In genomic region chr2:67576634-67577033, GRCm38 (mm10) we compare ENCODE assay signal across 24 mouse cellular contexts. TPM values are rescaled to one million over a fixed set of nuclear protein-coding genes. Genes with fewer than 3 reads are reported as not detected.
A peak's percentile ranks its signal among the peaks of the same experiment; 100 is the strongest.
DNase-seq lines count a peak whose midpoint lies in the region; ATAC-seq lines count a peak whose summit lies in the region.
"Had no signal": no experiment of that assay in that cellular context is flagged by ENCODE, and none has a peak within 500 bp of the region (broad histone marks: within the 10 kb centered on the region; RNA-seq: fewer than 3 reads in every experiment).

No protein-coding gene starts in this region.

- no peak overlapping the region for H3K4me2 ChIP-seq in hindbrain, embryonic 14.5 days (replicated peaks)
- no peak overlapping the region for H3K4me2 ChIP-seq in midbrain, embryonic 14.5 days (ENCODE audit: low read length)
- H3K4me2 ChIP-seq: heart, embryonic 13.5 days; limb, embryonic 13.5 days had no signal

- ATAC-seq in hindbrain, embryonic 14.5 days (ENCODE audit: low FRiP score), result peak; percentile 37; the same call in 1 of the 2 replicates
- ATAC-seq in midbrain, embryonic 14.5 days (ENCODE audit: low FRiP score, low TSS enrichment), result no peak
- no peak for ATAC-seq in erythroblast, adult 5-6 weeks (replicated peaks; ENCODE audit: low FRiP score, poor library complexity, severe bottlenecking)
- ATAC-seq: CD4-positive, CD25-positive, alpha-beta regulatory T cell, adult 4 months; inflammation-experienced regulatory T-cells, adult 6 months had no signal

- no peaks in the 10 kb centered on the region for H3K9me3 ChIP-seq in hindbrain, embryonic 14.5 days (ENCODE audit: control insufficient read depth, low read length)
- no peaks in the 10 kb centered on the region for H3K9me3 ChIP-seq in hindbrain, embryonic 10.5 days
- no peaks in the 10 kb centered on the region for H3K9me3 ChIP-seq in midbrain, embryonic 14.5 days (ENCODE audit: control insufficient read depth, low read length)
- H3K9me3 ChIP-seq in midbrain, embryonic 10.5 days (replicated peaks), result no peaks in the 10 kb centered on the region
- H3K9me3 ChIP-seq: heart, embryonic 13.5 days; limb, embryonic 13.5 days had no signal

- 0 out of 2 replicates have a peak, but pooled peaks cover 4% of the 10 kb centered on the region for H3K4me1 ChIP-seq in hindbrain, embryonic 14.5 days (replicated peaks; ENCODE audit: control insufficient read depth, insufficient read depth, low read length)
- H3K4me1 ChIP-seq in hindbrain, embryonic 10.5 days (replicated peaks), result no peaks in the 10 kb centered on the region; the same call in 1 of the 2 replicates
- H3K4me1 ChIP-seq in midbrain, embryonic 14.5 days (ENCODE audit: control insufficient read depth, insufficient read depth, low read length), result no peaks in the 10 kb centered on the region
- H3K4me1 ChIP-seq in midbrain, embryonic 10.5 days, result peaks cover 7% of the 10 kb centered on the region; the same call in 1 of the 2 replicates
- H3K4me1 ChIP-seq: heart, embryonic 13.5 days; limb, embryonic 13.5 days had no signal

- H3K4me3 ChIP-seq in hindbrain, embryonic 14.5 days (replicated peaks; ENCODE audit: low read length), result no peak overlapping the region
- no peak overlapping the region for H3K4me3 ChIP-seq in hindbrain, embryonic 10.5 days
- H3K4me3 ChIP-seq in midbrain, embryonic 14.5 days (replicated peaks; ENCODE audit: low read depth, low read length), result no peak overlapping the region
- H3K4me3 ChIP-seq in midbrain, embryonic 10.5 days, result no peak overlapping the region
- H3K4me3 ChIP-seq: heart, embryonic 13.5 days; limb, embryonic 13.5 days; myocyte had no signal

- DNase-seq in hindbrain, embryonic 14.5 days (ENCODE audit: low spot score), result no peak
- no peak for DNase-seq in hindbrain, embryonic 10.5 days (ENCODE audit: low spot score)
- peak; percentile 29 for DNase-seq in midbrain, embryonic 14.5 days
- DNase-seq in midbrain, embryonic 10.5 days (ENCODE audit: low spot score), result no peak
- DNase-seq in ES-CJ7 (ENCODE audit: low read depth, low spot score), result peak; percentile 21
- peak; percentile 27 for DNase-seq in Muller cell, postnatal 12 days (ENCODE audit: inconsistent ontology term)
- DNase-seq: adrenal gland, postnatal 14 days; cerebellum, adult 18-20 months; heart, adult 11 months; heart, postnatal 36 days; kidney, adult 9 months; kidney, postnatal 36 days; lung, postnatal 10 days; right cerebral cortex, adult 18-20 months; thymus, postnatal 14 days had no signal

- no peaks in the 10 kb centered on the region for H3K27me3 ChIP-seq in hindbrain, embryonic 14.5 days (ENCODE audit: control insufficient read depth, insufficient read depth, low read length)
- H3K27me3 ChIP-seq in hindbrain, embryonic 10.5 days (ENCODE audit: insufficient read depth, poor library complexity, severe bottlenecking), result no peaks in the 10 kb centered on the region
- no peaks in the 10 kb centered on the region for H3K27me3 ChIP-seq in midbrain, embryonic 14.5 days (ENCODE audit: control insufficient read depth, insufficient read depth, low read length)
- no peaks in the 10 kb centered on the region for H3K27me3 ChIP-seq in midbrain, embryonic 10.5 days (ENCODE audit: low read depth, poor library complexity, severe bottlenecking)
- H3K27me3 ChIP-seq: heart, embryonic 13.5 days; limb, embryonic 13.5 days had no signal

- H3K27ac ChIP-seq in hindbrain, embryonic 14.5 days, result no peak overlapping the region
- no peak overlapping the region for H3K27ac ChIP-seq in hindbrain, embryonic 10.5 days
- H3K27ac ChIP-seq in midbrain, embryonic 14.5 days (replicated peaks; ENCODE audit: low read depth, low read length), result no peak overlapping the region
- H3K27ac ChIP-seq in midbrain, embryonic 10.5 days (replicated peaks), result no peak overlapping the region
- H3K27ac ChIP-seq: heart, embryonic 13.5 days; limb, embryonic 13.5 days; liver, embryonic 14.5 days had no signal

- H3K9ac ChIP-seq in hindbrain, embryonic 14.5 days, result no peak overlapping the region
- H3K9ac ChIP-seq in midbrain, embryonic 14.5 days (replicated peaks; ENCODE audit: low read length), result no peak overlapping the region
- H3K9ac ChIP-seq: heart, embryonic 13.5 days; limb, embryonic 13.5 days; liver, embryonic 14.5 days had no signal

- H3K36me3 ChIP-seq in hindbrain, embryonic 14.5 days (replicated peaks; ENCODE audit: control insufficient read depth, insufficient read depth), result no peaks in the 10 kb centered on the region
- H3K36me3 ChIP-seq in hindbrain, embryonic 10.5 days, result no peaks in the 10 kb centered on the region
- H3K36me3 ChIP-seq in midbrain, embryonic 14.5 days (ENCODE audit: control insufficient read depth, insufficient read depth, low read length), result no peaks in the 10 kb centered on the region
- H3K36me3 ChIP-seq in midbrain, embryonic 10.5 days, result no peaks in the 10 kb centered on the region
- H3K36me3 ChIP-seq: heart, embryonic 13.5 days; limb, embryonic 13.5 days had no signal

- WGBS in hindbrain, embryonic 14.5 days, result 28% methylated on average over 2 of the region's 2 CpGs
- 50% methylated on average over 2 of the region's 2 CpGs for WGBS in hindbrain, embryonic 10.5 days
- 27% methylated on average over 2 of the region's 2 CpGs for WGBS in midbrain, embryonic 14.5 days
- WGBS in midbrain, embryonic 10.5 days, result 49% methylated on average over 2 of the region's 2 CpGs

RNA-seq across cellular contexts. Expression of gene B3galt1, which starts 11.0 kb away (rescaled TPM):
- 72.2 and 84.5 TPM in 2 replicates for polyA plus RNA-seq in hindbrain, embryonic 14.5 days (2014; fragmentation: Nextera tagmentation; extraction: Ambion mirVana)
- polyA plus RNA-seq in hindbrain, embryonic 10.5 days (2016; fragmentation: Nextera tagmentation; extraction: Ambion mirVana), result 7.8 and 12.8 TPM in 2 replicates
- polyA plus RNA-seq in midbrain, embryonic 14.5 days (2014; fragmentation: Nextera tagmentation; extraction: Ambion mirVana), result 56.3 and 68.9 TPM in 2 replicates
- 6.1 and 8.6 TPM in 2 replicates for polyA plus RNA-seq in midbrain, embryonic 10.5 days (2016; fragmentation: Nextera tagmentation; extraction: Ambion mirVana)
- total RNA-seq in erythroblast, adult 5-6 weeks (2015; ENCODE audit: low replicate concordance), result not detected in 2 replicates
- not detected in 2 replicates for total RNA-seq in erythroblast, adult 5-6 weeks (2017; ENCODE audit: low replicate concordance)
- total RNA-seq: common myeloid progenitor, adult 5-6 weeks; megakaryocyte, adult 5-6 weeks had no signal

Comparison
In these comparisons a context has a peak if more than half of its experiments do, and no peak if none do; other contexts are left out.
1. DNase-seq: peak in midbrain, embryonic 14.5 days (single experiment), ES-CJ7 (single experiment) and Muller cell, postnatal 12 days (single experiment); none in hindbrain, embryonic 14.5 days (single experiment), hindbrain, embryonic 10.5 days (single experiment) and midbrain, embryonic 10.5 days (single experiment).